Mouse (Mus musculus) WW6 (cell line): ENCODE measurements at regions not wholly inside any gene's neighbourhood (a gene's known extent, or its start where the extent isn't known, plus 50 kb on each side); places are given as distances from the start of the nearest gene placed in this dataset.

Experiments
- DNase-seq: peaks from one replicate; pipeline ENCODE4 v3.0.0-alpha.2; 2013; ENCODE audit warnings: low read depth, low spot score

- DNase-seq, result no peak
These were observed 311.2 kb upstream of the Marcks start for GRCm38 (mm10) chr10:37449894-37450293.

GRCm38 (mm10) chr10:37447333-37448204 lies 308.8 kb upstream of the Marcks start:
- DNase-seq, result no peak

- no peak for DNase-seq
These were observed 301.3 kb upstream of the Marcks start for GRCm38 (mm10) chr10:37439863-37440613.

- no peak for DNase-seq
These were observed 299.6 kb upstream of the Marcks start for GRCm38 (mm10) chr10:37438312-37438711.

GRCm38 (mm10) chr10:37436849-37437248 lies 298.1 kb upstream of the Marcks start:
- DNase-seq, result no peak

- no peak for DNase-seq
These were observed 295.5 kb upstream of the Marcks start for GRCm38 (mm10) chr10:37434229-37434628.

- DNase-seq, result no peak
These were observed 284.3 kb upstream of the Marcks start for GRCm38 (mm10) chr10:37423047-37423446.

- no peak for DNase-seq
These were observed 283.9 kb upstream of the Marcks start for GRCm38 (mm10) chr10:37422612-37423011.

- DNase-seq, result no peak
These were observed 277.6 kb upstream of the Marcks start for GRCm38 (mm10) chr10:37416321-37416720.

- no peak for DNase-seq
These were observed 273.7 kb upstream of the Marcks start for GRCm38 (mm10) chr10:37412401-37412800.

- no peak for DNase-seq
These were observed 271.0 kb upstream of the Marcks start for GRCm38 (mm10) chr10:37409749-37410148.

- no peak for DNase-seq
These were observed 268.8 kb upstream of the Marcks start for GRCm38 (mm10) chr10:37407487-37407886.

- no peak for DNase-seq
These were observed 266.2 kb upstream of the Marcks start for GRCm38 (mm10) chr10:37404933-37405332.

GRCm38 (mm10) chr10:37404407-37404806 lies 265.7 kb upstream of the Marcks start:
- DNase-seq, result no peak

GRCm38 (mm10) chr10:37402376-37402775 lies 263.7 kb upstream of the Marcks start:
- no peak for DNase-seq

GRCm38 (mm10) chr10:37400991-37401390 lies 262.3 kb upstream of the Marcks start:
- DNase-seq, result no peak

- no peak for DNase-seq
These were observed 261.7 kb upstream of the Marcks start for GRCm38 (mm10) chr10:37400379-37400778.

GRCm38 (mm10) chr10:37397271-37397991 lies 258.7 kb upstream of the Marcks start:
- peak; percentile 16 for DNase-seq

GRCm38 (mm10) chr10:37390011-37390410 lies 251.3 kb upstream of the Marcks start:
- DNase-seq, result no peak

GRCm38 (mm10) chr10:37386216-37386615 lies 247.5 kb upstream of the Marcks start:
- no peak for DNase-seq

- DNase-seq, result no peak
These were observed 241.3 kb upstream of the Marcks start for GRCm38 (mm10) chr10:37380024-37380423.
